Mouse (Mus musculus): ENCODE measurements around the gene Rdh5.

The Rdh5 gene

DNA sequence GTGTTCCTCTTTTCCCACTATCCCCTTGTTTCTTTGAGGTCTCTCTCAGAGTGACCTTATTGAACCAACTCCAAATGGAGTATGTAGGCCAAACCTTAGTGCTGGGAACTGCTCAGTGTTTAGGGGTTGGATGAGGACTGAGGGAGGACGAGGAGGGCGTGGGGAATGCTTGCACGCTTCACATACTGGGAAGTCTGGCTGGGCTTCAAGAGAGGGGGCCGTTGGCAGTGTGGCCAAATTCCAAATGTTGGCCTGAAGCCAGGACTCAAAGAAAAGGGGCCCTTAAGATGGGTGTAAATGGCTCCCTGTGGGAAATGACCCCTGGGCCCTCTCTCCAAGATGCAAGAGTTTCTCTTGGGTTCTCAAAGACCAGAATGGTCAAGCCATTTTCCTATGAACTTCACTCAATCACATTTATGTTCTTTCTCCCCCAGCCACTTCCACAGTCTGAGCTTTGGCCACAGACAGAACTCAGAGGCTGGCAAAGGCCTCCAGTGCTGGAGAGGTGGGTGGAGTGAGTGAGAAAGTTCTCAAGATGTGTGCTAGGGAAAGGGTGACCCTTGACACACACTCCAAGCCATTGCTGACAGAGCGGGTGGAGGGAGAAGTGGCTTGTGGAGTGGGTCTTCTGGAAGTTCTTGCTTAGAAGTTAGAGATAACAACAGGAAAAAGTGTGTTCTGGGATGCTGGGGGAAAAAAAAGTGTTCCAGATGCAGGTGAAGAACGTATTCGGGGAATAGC lies 7.1 kb upstream of the Rdh5 start:
- DNase-seq (ENCODE audit: low read depth): no peak

DNA sequence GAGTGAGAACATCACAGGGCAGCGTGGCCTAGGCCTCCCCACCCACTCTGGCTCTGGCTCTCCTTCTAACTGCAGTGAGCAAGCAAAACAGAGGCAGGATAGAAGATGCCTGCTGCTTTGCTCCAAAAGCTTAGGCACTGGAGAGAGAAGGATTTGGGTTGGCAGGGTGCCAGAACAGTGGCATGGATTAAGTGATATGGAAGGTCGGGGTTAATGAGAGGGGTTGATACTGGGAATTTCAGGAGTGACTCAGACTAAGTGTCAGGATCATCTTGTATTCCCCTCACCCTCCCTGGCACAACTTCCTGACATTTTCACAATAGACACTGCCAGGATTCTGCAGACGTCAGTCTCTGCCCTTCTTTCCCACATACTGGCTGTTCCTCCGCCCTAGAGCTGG lies 5.7 kb upstream of the Rdh5 start:
- DNase-seq (ENCODE audit: low read depth): no peak

DNA sequence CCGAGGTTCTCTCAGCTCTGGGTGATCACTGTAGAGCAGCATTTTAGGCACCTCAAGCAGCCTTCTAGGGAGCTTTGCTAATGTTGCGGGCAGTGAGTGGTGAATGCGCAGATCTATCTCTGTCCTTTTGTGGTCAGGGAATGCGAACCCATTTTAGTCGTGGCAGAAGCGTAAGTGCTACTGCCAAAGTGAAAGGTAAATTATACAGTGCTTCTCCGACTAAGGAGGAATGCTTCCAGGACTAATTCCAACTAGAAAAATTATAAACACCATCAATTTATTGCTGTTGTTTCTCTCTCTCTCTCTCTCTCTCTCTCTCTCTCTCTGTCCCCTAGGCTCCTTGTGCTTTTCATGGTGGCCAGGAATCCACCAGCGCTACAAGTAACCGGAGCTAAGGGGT lies 1.2 kb upstream of the Rdh5 start, which contains the start of gene Bloc1s1:
Bloc1s1 (minus strand) TSS at position 101 of the 400 bp plus-strand sequence.
- DNase-seq (ENCODE audit: low read depth): no peak

DNA sequence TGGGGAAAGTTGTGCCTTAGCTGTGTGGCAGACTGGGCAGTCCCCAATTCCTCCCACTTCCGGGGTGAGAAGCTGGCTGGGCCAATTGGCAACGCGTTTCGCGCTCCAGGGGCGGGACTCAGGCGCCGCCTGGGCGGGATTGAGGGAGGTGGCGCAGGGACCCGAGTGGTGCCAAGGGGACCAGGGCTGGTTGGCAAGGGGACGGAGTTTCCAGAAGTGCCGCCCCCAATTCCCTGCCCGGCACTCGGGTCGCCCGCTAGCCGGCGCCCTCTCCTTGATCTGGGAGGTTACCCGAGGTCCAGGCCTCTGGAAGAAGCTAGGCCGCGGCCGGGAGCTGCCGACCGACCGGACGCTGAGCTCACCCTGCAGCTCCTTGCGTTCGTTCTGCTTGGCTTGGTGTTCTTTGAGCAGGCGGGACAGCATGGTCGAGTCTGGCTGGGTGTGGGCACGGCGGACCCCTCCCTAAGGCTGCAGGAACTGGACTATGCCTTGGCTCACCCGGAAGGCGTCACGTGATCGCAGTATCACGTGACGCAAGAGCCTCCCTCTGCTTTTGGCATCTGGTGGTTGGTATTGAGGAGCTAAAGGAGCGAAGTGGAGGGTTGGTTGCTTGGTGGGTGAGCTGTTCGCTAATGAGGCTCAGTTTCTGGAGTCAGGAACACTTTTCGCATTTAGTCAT lies 464 bp upstream of the Rdh5 start:
- peak; percentile 85 for DNase-seq (ENCODE audit: low read depth)

DNA sequence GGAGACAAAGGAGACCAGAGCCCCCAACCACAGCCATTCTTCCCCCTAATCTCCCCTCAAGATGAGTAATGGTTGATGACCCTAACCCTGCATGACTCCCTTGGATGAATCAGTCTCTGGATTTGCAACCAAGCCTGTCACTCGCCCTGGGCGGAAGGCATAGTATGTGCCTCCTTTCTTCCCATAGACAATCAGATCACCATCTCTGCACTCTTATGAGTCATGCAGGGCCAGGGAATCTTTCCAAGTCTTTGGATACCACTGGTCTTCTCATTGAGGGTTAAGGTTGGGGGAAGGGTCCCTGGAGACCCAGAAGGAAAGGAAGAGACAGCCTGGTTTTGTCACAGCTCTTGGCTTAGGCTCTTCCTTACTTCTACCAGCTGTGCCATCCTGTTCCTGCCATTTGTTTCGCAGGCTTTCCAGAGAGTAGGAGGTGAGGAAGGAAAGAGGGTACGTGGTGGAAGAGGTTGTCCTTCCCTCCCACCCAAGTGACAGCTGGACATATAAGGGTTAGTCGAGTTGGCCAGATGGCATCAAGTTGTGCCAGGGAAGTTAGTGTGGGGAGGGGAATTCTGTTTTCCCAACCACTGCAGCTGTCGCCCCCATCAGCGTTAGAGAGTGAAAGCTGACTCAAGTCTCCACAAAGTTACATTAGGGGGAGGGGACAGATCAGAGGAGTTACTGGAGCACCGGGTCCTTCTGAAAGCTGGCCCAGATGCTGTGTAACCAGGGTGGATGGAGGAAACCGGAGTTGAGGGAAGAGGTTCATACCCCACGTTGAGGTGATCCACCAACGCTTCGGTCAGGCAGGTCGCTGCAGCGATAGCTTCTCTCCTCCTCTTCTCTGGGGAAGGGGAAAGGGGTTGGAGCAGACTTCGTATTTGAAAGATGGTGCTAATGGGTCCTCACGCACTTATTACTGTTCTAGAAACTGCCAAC lies 536 bp downstream of the Rdh5 start:
- DNase-seq (ENCODE audit: low read depth): no peak

DNA sequence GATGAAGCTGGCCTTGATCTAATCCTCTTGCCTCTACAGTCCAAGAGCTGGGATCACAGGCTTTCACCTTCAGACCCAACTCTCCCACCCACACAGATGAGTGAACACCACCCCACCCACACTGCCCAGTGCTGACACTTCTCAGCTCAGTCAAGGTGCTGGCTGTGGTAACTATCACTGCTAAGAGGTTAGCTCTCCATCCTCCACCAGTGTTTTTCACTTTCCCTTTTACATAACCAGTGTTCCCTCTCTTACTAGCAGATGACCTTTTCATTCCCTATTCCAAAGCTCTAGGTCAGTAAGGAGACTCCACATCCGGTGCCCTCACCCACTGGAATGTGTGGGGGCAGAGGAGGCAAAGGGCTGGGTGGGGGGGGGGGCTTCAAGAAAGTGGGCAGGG lies 1.4 kb downstream of the Rdh5 start:
- no peak for DNase-seq (ENCODE audit: low read depth)

DNA sequence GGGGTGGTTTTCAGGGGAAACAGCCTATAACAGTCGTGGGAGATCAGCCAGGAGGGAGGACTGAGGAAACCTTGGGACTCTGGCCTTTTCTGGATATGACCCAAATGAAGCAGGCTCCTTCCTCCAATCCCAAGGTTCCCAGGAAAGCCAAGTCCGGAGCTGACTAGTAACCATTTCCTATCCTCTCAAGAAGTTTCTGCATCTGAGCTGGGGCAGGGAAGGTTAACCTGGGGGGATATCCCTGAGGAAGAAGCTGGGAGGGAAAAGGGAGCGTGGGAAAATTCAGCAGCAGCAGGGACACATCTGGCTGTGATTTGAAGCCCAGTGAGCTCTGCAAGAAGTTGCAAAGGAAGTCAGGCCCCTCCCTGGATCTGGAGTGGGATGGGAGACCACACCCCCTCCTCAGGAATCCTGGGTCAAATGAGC lies 1.9 kb downstream of the Rdh5 start:
- DNase-seq (ENCODE audit: low read depth): no peak

DNA sequence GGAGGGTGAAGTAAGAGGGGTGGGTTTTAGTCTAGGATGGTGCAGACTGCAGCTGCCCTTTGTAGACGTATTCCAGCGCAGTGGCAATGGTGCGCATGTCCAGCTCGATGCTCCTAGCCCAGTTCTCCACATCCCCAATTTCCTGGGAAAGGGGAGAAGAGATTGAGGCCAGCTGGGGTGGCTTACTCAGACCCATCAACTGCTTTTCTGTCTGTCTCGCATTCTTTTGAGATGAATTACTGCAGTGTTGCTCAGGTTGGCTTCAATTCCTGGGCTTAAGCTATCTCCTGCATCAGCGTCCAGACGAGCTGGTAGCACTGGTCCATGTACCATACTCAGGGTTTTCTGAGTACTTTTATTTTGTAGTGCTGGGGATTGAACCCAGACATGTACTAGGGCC lies 2.7 kb downstream of the Rdh5 start:
- no peak for DNase-seq (ENCODE audit: low read depth)

DNA sequence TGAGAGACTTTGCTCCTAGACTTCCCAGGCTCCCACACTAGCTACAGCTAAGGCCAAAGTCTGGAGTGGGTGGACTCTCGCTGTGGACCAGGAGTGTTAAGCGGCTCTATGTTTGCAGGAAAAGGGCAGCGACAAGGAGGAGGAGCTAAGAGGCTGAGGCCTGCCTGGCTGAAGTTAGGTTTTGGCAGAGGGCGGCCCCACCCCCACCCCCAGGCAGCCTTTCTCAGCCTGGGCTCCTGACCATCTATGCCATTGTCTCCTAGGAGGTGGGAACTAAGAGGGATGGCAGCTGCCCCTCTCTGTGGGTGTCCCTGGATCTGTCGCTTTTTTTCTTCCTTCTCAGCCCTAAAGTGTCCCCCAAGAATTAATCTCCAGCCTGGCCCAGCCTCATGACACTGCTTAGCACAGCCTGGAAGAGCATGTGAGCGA lies 3.5 kb downstream of the Rdh5 start:
- DNase-seq (ENCODE audit: low read depth): no peak

DNA sequence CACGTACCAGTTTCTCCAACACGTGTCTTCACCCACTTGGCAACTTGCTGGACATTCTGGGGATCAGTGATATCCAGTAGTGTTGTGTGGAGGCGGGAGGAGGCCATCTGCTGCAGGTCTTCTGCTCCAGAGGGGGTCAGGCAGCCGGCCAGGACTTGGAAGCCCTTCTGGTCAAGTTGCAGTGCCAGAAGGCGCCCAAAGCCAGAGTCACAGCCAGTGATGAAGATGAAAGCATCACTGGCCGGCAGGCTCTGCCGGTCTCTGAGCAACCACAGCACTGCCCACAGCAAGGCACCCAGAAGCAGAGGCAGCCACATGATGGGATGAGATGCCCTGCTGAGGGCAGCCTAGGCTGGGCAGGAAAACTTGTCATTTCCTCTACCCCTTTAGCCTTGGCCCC lies 4.4 kb downstream of the Rdh5 start:
- DNase-seq (ENCODE audit: low read depth): no peak

DNA sequence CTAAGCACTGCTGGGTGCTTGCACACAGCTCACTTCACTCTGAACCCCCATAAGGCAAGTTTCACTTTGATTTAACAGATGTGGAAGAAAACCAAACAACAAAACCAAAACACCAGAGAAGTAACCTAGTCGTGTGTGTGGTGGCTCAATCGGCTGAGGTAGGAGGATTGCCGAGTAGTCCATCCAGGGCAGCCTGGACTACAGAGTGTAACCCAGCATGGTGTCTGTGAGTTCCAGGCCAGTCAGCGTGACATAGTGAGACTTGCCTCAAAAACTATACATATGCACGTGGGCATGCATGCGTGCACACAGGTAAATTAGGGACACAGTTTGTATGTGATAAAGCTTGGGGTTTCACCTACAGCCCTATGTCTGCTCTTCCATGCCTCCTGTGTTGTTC lies 5.3 kb downstream of the Rdh5 start:
- DNase-seq (ENCODE audit: low read depth): no peak

DNA sequence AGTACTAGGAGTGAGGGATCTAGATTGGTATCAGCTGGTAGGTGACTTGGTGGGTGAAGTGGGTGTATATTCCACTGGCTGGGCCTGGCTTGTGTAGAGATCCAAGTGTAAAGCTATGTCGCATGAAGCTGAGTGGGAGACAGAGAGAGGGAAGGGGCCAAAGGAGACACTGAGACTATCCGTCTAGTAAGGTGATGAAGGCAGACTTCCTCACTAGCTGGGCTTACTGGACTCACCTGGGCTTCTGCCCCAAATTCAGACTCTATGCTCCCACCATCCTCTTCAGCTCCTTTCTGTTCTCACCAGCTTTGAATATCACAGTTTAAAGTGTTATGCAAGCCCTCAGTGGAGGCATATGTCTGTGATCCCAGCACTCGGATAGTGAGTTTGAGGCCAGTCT lies 6.0 kb downstream of the Rdh5 start:
- no peak for DNase-seq (ENCODE audit: low read depth)

DNA sequence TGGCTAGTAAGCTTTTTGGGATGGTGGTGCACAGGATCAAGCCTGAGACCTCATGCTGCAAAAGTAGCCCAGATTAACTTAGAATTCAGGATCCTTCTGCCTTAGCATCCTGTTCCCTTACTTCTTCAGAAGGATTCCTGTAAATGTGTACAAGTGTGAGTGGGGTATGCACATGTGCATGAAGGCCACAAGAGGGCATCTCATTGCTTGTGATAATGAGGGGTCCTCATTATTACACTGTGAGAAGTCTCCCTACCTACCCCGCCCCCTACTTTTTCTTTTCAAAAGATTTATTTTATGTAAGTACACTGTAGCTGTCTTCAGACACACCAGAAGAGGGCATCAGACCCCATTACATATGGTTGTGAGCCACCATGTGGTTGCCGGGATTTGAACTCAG lies 7.1 kb downstream of the Rdh5 start:
- DNase-seq (ENCODE audit: low read depth): no peak

DNA sequence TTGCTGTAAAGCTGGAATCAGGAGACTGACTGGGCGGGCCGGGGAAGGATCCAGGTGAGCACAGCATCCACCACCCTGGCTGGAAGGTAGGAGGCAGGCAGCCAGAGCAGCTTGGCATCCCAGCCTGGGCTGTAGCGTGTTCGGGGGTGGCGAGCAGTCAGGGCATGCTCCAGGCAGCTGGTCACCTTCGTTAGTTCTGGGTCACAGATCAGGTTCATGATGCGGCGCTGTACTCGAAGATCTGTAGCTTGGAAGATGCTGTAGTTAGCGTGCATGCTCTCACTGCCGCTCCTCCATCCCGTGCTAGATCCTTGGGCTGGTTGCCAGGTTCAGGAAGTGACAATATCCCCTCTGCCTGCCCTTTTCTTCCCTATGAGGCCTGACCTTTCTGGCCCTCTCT lies 9.0 kb downstream of the Rdh5 start:
- no peak for DNase-seq (ENCODE audit: low read depth)

DNA sequence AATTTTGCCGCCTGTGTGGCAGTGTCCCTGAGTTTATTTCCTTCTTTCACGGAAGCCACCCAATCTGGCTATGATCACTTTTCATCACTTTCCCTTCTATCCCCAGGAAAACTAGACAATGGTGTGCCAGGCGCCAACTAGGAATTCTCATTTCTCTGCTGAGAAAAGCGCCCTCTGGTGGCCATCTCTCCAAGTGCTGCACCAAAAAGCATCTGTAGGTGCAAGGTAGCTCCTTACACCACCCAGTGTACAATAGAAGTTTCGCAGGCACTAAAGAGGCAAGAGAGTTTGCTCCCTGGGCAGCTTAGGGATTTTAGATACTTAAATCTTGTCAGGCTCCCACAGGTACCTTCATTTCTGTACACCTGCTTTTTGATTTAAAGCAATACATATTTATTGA lies 9.5 kb downstream of the Rdh5 start:
- DNase-seq (ENCODE audit: low read depth): peak; percentile 76

DNA sequence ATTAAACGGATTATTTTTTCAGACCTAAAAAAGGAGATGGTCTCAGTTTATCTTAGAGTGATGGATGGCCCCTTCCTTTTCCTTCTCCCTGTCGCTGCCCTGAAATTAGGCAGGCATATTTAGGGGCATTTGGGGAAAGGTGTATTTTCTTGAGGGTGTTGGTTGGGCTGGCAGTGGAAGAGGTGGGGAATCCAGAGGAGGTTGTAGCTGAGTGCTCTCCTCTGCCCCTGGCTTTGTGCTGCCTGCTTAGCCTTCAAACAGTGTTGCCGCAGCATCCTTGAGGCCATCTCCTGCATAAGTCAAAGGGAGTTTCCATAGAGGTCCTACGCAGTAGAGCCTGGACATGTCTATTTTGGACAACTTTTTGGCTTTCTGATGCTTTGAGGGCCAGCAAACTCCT lies 9.9 kb downstream of the Rdh5 start:
- DNase-seq (ENCODE audit: low read depth): no peak

DNA sequence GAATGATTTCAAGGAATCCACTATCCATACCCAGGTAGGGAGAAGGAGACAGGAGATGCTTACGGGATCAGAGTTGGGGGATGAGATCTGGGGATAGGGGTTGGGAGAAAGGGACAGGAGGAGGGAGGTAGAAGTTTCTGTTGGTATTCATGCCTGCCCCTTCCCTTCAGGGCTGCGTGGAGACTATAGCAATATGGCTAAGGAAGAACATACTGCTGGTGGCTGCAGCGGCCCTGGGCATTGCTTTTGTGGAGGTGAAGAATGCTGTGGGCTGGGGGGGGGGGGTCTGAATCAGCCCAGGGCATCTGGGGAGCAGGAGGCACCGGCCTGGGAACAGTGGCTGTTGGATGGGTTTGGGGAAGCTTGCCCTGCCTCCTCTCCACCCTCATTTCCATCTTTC lies 10.4 kb downstream of the Rdh5 start:
- DNase-seq (ENCODE audit: low read depth): no peak

DNA sequence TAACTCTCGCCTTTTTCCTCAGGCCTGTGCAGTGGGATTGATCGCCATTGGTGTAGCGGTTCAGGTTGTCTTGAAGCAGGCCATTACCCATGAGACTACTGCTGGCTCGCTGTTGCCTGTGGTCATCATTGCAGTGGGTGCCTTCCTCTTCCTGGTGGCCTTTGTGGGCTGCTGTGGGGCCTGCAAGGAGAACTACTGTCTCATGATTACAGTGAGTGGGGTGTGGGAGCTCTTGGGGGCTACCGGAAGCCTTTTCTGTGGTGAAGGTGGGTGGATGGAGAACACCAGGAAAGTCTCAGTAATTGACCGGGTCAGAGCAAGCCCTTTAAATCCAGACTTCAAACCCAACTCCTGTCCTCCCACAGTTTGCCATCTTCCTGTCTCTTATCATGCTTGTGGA lies 11.3 kb downstream of the Rdh5 start:
- DNase-seq (ENCODE audit: low read depth): no peak

DNA sequence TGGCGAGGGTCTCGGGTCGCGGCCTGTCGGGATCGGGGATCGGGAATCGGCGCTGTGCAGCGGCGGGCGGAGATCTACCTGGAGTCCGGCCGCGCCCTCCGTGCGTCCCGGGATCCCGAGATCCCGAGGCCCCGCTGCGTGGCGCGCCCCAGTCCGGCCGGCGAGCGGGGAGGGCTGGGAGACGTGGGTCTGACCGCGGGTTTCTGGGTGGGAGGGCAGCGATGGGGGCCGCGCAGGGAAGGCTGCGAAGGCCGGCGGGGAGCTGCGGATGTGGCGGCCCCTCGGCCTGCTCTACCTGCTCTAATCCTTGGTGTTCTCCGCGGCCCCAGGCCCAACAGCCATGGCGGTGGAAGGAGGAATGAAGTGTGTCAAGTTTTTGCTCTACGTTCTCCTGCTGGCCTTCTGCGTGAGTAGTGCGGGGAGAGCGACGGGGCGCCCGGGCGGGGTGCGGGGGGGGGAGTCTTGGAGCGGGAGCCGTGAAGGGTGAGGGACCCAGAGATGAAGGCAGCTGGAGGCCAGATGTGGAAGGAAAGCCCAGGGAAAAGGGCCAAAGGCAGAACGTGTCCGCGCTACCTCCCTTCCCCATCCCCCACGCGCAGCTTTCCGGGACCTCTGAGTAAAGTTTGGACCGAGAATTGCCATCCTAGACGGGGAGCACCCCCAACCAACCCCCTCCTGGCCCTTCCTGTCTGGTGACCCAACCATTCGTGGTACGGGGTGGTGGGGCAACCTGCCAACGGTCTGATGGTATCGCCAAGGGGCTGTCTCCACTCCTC lies 12.4 kb downstream of the Rdh5 start:
- DNase-seq (ENCODE audit: low read depth): no peak

DNA sequence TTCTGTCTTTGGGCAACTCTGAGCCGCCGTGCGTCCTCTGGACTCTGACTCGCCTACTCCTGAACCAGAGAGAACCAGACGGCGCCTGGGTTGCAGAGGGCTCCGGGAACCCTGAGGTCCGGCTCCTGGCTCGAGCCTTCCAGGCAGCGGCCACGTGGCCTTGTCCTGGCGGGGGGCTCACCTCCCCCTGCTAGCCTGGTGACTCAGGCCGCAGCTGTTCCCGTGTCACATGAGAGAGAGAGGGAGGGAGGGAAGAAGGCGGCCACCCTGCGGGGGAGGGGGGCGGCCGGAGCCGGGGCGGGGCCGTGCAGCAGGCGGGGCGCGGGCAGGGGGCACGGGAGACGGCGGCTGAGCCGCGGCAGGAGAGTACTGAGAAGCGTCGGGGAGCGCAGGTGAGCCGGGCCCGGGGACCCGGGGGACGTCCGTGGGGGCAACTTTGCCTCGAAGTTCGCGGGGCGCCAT lies 13.1 kb downstream of the Rdh5 start:
- DNase-seq (ENCODE audit: low read depth): no peak

DNA sequence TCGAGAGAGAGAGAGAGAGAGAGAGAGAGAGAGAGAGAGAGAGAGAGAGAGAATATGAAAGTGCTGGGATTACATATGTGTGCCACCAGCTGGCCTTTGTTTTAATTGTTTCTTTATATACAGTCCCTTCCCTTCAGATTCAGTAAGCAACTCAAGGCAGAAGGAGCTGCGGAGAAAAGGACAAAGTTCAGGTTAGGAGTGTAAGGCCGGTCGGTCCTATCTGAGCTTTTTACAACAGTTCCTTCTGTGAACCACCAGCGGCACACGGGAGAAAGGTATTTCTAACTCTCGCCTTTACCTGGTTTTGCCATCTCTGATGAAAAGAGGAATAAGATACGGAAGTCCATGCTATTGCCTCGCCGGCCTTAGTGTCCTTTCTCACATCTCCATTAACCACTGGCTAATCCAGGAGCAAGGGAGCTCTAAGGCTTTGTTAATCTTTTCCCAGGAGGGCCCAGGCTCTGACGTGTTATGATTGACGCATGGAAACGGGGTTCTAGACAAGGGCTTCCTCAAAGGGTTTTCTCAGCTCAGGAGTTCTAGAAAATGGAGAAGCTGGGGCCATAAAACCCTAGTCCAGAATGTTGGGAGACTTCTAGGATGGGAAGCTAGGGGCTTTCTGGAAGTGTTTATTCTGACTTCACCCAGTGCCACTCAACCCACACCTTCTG lies 13.8 kb downstream of the Rdh5 start:
- DNase-seq (ENCODE audit: low read depth): no peak
